In genomic region chr11:20249296-20250110, GRCm38 (mm10) we compare ENCODE assay signal across 8 mouse cellular contexts. TPM values are rescaled to one million over a fixed set of nuclear protein-coding genes. Genes with fewer than 3 reads are reported as not detected.
A peak's percentile ranks its signal among the peaks of the same experiment; 100 is the strongest.
DNase-seq lines count a peak whose midpoint lies in the region; ATAC-seq lines count a peak whose summit lies in the region.

TSS of gene Cep68 (minus strand) at chr11:20249429.

- DNase-seq in adipocyte (ENCODE audit: low spot score), result peak; percentile 96
- peak; percentile 96 for DNase-seq in embryo, embryonic 10 days (ENCODE audit: low spot score)
- peak; percentile 89 for DNase-seq in gastrocnemius, postnatal 10 days
- DNase-seq in induced T-regulatory cell, adult 2 months (ENCODE audit: low read depth), result peak; percentile 96
- DNase-seq in left cerebral cortex, adult 9 months (ENCODE audit: low spot score in 2 of 2), result peak; percentile 91 to 97
- DNase-seq in right cerebral cortex, postnatal 14 days, result peak; percentile 92
- DNase-seq in urinary bladder, postnatal 36 days (ENCODE audit: low spot score in 2 of 2), result peak; percentile 89 to 95

- ATAC-seq in megakaryocyte progenitor cell, adult 5-6 weeks (replicated peaks; ENCODE audit: poor library complexity), result peak; percentile 93

RNA-seq across cellular contexts. Expression of gene Cep68, which starts in this region (rescaled TPM):
- total RNA-seq in gastrocnemius, postnatal 10 days (2021), result 10 to 100 TPM; 24.7 to 31.2 TPM
- total RNA-seq in megakaryocyte progenitor cell, adult 5-6 weeks (2015), result 22.6 and 27.7 TPM in 2 replicates
- 28.3 and 28.6 TPM in 2 replicates for total RNA-seq in megakaryocyte progenitor cell, adult 5-6 weeks (2017)

Comparison
In these comparisons a context has a peak if more than half of its experiments do, and no peak if none do; other contexts are left out.
1. Peak in every context shown above with its lines: DNase-seq and ATAC-seq.